ENCODE assay signal across 1 mouse cellular context in genomic region chr11:117194475-117194937, GRCm38 (mm10).
TF ChIP-seq lines count a peak whose summit lies in the region.

No protein-coding gene starts in this region.

TF ChIP-seq in CH12.LX, 34 proteins besides CTCF, POLR2A, EP300 and RAD21 (continued from another document):
- TF ChIP-seq NELFE (IDR thresholded peaks at IDR 0.05; ENCODE audit: low read depth, low read length) (no peak), ELF1 (IDR thresholded peaks at IDR 0.05; ENCODE audit: low read depth, low read length) (no peak; the same call in none of the 2 replicates), ZMIZ1 (IDR thresholded peaks at IDR 0.05; ENCODE audit: low read depth, low read length) (0 out of 2 replicates have a peak, but pooled peaks have one; percentile 21), CHD2 (IDR thresholded peaks at IDR 0.05; ENCODE audit: low read length) (0 out of 2 replicates have a peak, but pooled peaks have one; percentile 38), TCF12 (IDR thresholded peaks at IDR 0.05; ENCODE audit: low read depth, low read length) (peak; percentile 45; the same call in 1 of the 2 replicates), IRF4 (IDR thresholded peaks at IDR 0.05; ENCODE audit: low read depth, low read length) (peak; percentile 63), ZNF384 (IDR thresholded peaks at IDR 0.05; ENCODE audit: low read depth, low read length) (no peak; the same call in 1 of the 2 replicates), MAFK (IDR thresholded peaks at IDR 0.05; ENCODE audit: insufficient replicate concordance, low read length) (peak; percentile 95), NRF1 (IDR thresholded peaks at IDR 0.05; ENCODE audit: low read depth, low read length) (no peak), PAX5 (IDR thresholded peaks at IDR 0.05; ENCODE audit: low read length) (no peak), E2F4 (IDR thresholded peaks at IDR 0.05; ENCODE audit: insufficient replicate concordance, low read depth, low read length) (no peak), SIN3A (IDR thresholded peaks at IDR 0.05; ENCODE audit: low read length) (no peak; the same call in 1 of the 2 replicates), MAX (IDR thresholded peaks at IDR 0.05; ENCODE audit: low read length) (peak; percentile 91), SMC3 (IDR thresholded peaks at IDR 0.05; ENCODE audit: low read depth, low read length) (peak; percentile 6; the same call in 1 of the 2 replicates), GABPA (IDR thresholded peaks at IDR 0.05; ENCODE audit: insufficient replicate concordance, low read depth, low read length) (no peak), MYC (IDR thresholded peaks at IDR 0.05; ENCODE audit: low read depth, low read length) (no peak), MXI1 (IDR thresholded peaks at IDR 0.05; ENCODE audit: low read depth, low read length) (no peak), RCOR1 (conservative IDR thresholded peaks at IDR 0.05; ENCODE audit: low read depth, low read length) (peak; percentile 71; the same call in 1 of the 2 replicates), ZC3H11A (IDR thresholded peaks at IDR 0.05; ENCODE audit: low read depth, low read length) (no peak), USF2 (conservative IDR thresholded peaks at IDR 0.05; ENCODE audit: low read depth, low read length) (no peak), BHLHE40 (IDR thresholded peaks at IDR 0.05; ENCODE audit: low read depth, low read length) (peak; percentile 63), ETS1 (conservative IDR thresholded peaks at IDR 0.05; ENCODE audit: low read depth, low read length) (peak; percentile 95), HCFC1 (IDR thresholded peaks at IDR 0.05; ENCODE audit: low read depth, low read length) (0 out of 2 replicates have a peak, but pooled peaks have one; percentile 30), MAZ (IDR thresholded peaks at IDR 0.05; ENCODE audit: low read depth, low read length) (peak; percentile 86), JUND (conservative IDR thresholded peaks at IDR 0.05; ENCODE audit: low read depth, low read length) (no peak), CHD1 (IDR thresholded peaks at IDR 0.05; ENCODE audit: low read depth, low read length) (no peak), USF1 (IDR thresholded peaks at IDR 0.05; ENCODE audit: low read depth, low read length) (no peak), JUN (IDR thresholded peaks at IDR 0.05; ENCODE audit: insufficient read depth, low read depth, low read length) (no peak)
